Mouse (Mus musculus): ENCODE measurements around the gene Olfr1388.

DNA sequence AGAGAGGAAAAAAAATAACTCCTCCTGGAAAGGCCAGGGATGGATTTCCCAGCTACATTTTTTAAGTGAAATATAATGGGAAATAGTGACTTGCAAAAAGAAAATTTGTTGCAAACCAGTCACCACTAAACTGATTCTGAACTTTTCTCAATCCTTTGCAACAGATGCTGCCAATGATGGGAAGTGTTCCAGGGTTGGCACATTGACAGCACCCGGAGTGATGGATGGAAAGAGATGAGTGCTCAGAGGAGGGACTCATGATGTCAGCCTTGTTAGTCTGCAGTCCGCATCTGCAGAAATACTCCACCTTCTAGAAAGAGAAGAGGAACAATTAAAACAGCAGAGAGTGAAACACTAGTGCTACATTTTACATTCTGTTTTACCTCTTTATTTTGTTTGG, 6.8 kb upstream of the Olfr1388 start:
- TF ChIP-seq CTCF (conservative IDR thresholded peaks at IDR 0.05; ENCODE audit: insufficient read depth, insufficient read length, low read depth, low read length) (no peak), POLR2A (IDR thresholded peaks at IDR 0.05; ENCODE audit: low read depth, low read length) (no peak)

Measured in kidney, adult 2 months (tissue).